Mouse (Mus musculus) cerebellum, postnatal 4 days (tissue): Measurements from ENCODE around the gene Efhd2.

Experiments
- DNase-seq, 2 experiments: peaks; one replicate each; pipeline ENCODE4 v3.0.0; 2022; ENCODE audit warnings: low spot score in 2 of 2, mixed read lengths in 1 of 2

The Efhd2 gene

DNA sequence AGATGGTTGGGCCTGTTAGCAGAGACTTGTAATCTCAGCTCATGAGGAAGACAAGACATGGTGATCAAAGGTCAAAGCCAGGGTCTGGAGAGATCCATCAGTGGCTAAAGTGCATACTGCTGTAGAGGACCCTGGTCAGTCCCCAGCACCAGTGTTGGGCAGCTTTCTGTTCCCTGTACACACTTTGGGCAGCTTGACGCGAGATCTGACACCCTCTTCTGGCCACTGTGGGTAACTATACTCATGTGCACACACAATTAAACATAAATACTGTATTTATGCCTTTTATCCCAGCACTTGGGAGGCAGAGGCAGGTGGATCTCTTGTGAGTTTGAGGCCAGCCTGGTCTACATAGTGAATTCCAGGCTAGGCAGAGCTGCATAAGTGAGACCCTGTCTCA lies 63.7 kb downstream of the Efhd2 start:
- no peak for DNase-seq

DNA sequence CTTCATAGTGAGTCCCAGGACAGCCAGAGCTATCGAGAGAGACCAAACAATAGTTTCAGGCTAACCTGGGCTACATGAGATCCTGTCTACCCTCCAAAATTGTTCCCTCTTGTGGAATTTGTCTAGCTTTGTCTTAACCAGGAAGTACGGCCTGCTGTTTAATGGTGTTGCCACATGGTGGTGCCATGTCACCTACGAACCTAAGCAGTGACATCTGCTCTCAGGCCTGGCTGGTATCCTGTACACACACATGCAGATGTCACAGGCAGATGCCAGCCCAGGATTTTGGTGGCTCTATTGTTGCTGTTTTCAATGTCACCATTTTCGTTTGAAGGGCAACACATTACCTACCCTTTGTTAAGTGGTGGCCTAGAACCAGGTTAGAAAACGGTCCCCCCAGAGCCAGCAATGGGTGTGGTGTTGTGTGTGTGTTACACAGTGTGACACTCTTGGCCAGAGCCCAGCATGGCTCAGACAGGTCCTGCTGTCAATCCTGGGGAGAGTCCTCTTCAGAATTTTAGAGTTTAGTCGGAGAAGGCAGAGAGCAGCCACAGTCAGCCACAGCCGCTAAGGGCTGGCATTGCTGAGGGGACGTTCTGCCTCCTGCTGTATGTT lies 64.8 kb downstream of the Efhd2 start:
- DNase-seq = peak in 1 of 2 experiments; percentile 28
